Mouse (Mus musculus): ENCODE results near the gene Sec23ip. TPM values are rescaled to one million over a fixed set of nuclear protein-coding genes. Genes with fewer than 3 reads are reported as not detected.

Gene Sec23ip
- total RNA-seq, 1 experiment = 25.3 TPM

GRCm38 (mm10) chr7:128725189-128725588, 19.6 kb upstream of the Sec23ip start:
- Histone ChIP-seq H3K4me3 (ENCODE audit: insufficient read depth in 1 of 2, low read depth in 1 of 2, low read length in 2 of 2, poor library complexity in 1 of 2, severe bottlenecking in 1 of 2) (peak overlapping the region in 1 of 2 experiments; percentile 21; a peak in 1 of 4 replicates), H3K9me3 (ENCODE audit: control insufficient read depth, insufficient read depth, low read depth, low read length) (no peaks in the 10 kb centered on the region), H3K36me3 (ENCODE audit: control insufficient read depth, insufficient read depth, low read length, poor library complexity, severe bottlenecking) (peaks cover 10% of the 10 kb centered on the region), H3K27ac (ENCODE audit: insufficient read depth, low read depth, low read length, poor library complexity, severe bottlenecking) (no peak overlapping the region), H3K9ac (ENCODE audit: insufficient read depth, low read depth, low read length, poor library complexity, severe bottlenecking) (peak overlapping the region; percentile 53; the same call in 1 of the 2 replicates), H3K4me1 (ENCODE audit: control insufficient read depth in 2 of 2, insufficient read depth in 2 of 2, low read length in 2 of 2, poor library complexity in 1 of 2) (peaks cover 10 to 12% of the 10 kb centered on the region in 2 experiments; a peak in 3 of 4 replicates)
- DNase-seq (ENCODE audit: low read depth, low spot score) = no peak
- in situ Hi-C loops (cut with MboI; ENCODE audit: low sequenced_read_pairs in 2 of 2, unreplicated experiment in 2 of 2) = no loop called here
- TF ChIP-seq HCFC1 (IDR thresholded peaks at IDR 0.05; ENCODE audit: borderline replicate concordance, insufficient read depth, low read length) (no peak), MAFK (IDR thresholded peaks at IDR 0.05; ENCODE audit: insufficient read depth, low read depth, low read length) (no peak), ZC3H11A (IDR thresholded peaks at IDR 0.05; ENCODE audit: borderline replicate concordance, low read depth, low read length) (no peak), ZNF384 (IDR thresholded peaks at IDR 0.05; ENCODE audit: low read depth, low read length) (no peak), CHD2 (IDR thresholded peaks at IDR 0.05; ENCODE audit: low read depth, low read length) (no peak)

- peak overlapping the region; percentile 75; the same call in 1 of the 2 replicates for H3K27ac ChIP-seq (ENCODE audit: insufficient read depth, low read depth, low read length, poor library complexity, severe bottlenecking)
- no peak for TF ChIP-seq CHD2 (IDR thresholded peaks at IDR 0.05; ENCODE audit: low read depth, low read length)
- no peak for TF ChIP-seq HCFC1 (IDR thresholded peaks at IDR 0.05; ENCODE audit: borderline replicate concordance, insufficient read depth, low read length)
- TF ChIP-seq ZNF384 (IDR thresholded peaks at IDR 0.05; ENCODE audit: low read depth, low read length) = no peak
- TF ChIP-seq ZC3H11A (IDR thresholded peaks at IDR 0.05; ENCODE audit: borderline replicate concordance, low read depth, low read length) = no peak
- TF ChIP-seq MAFK (IDR thresholded peaks at IDR 0.05; ENCODE audit: insufficient read depth, low read depth, low read length) = no peak
- in situ Hi-C loops (cut with MboI; ENCODE audit: low sequenced_read_pairs in 2 of 2, unreplicated experiment in 2 of 2) = no loop called here
These were observed 17.7 kb upstream of the Sec23ip start for GRCm38 (mm10) chr7:128726999-128727398.

GRCm38 (mm10) chr7:128727701-128728100, 17.0 kb upstream of the Sec23ip start:
- no peak overlapping the region for H3K9ac ChIP-seq (ENCODE audit: insufficient read depth, low read depth, low read length, poor library complexity, severe bottlenecking)
- H3K4me3 ChIP-seq (ENCODE audit: insufficient read depth in 1 of 2, low read depth in 1 of 2, low read length in 2 of 2, poor library complexity in 1 of 2, severe bottlenecking in 1 of 2) = peak overlapping the region; percentile 22; a peak in 2 of 4 replicates
- in situ Hi-C loops (cut with MboI; ENCODE audit: low sequenced_read_pairs in 2 of 2, unreplicated experiment in 2 of 2) = no loop called here
- no peaks in the 10 kb centered on the region for H3K9me3 ChIP-seq (ENCODE audit: control insufficient read depth, insufficient read depth, low read depth, low read length)
- peak overlapping the region; percentile 75; the same call in 1 of the 2 replicates for H3K27ac ChIP-seq (ENCODE audit: insufficient read depth, low read depth, low read length, poor library complexity, severe bottlenecking)
- no peak for TF ChIP-seq ZC3H11A (IDR thresholded peaks at IDR 0.05; ENCODE audit: borderline replicate concordance, low read depth, low read length)
- no peak for TF ChIP-seq CHD2 (IDR thresholded peaks at IDR 0.05; ENCODE audit: low read depth, low read length)
- no peak for TF ChIP-seq MAFK (IDR thresholded peaks at IDR 0.05; ENCODE audit: insufficient read depth, low read depth, low read length)
- no peak for TF ChIP-seq HCFC1 (IDR thresholded peaks at IDR 0.05; ENCODE audit: borderline replicate concordance, insufficient read depth, low read length)
- no peak for TF ChIP-seq ZNF384 (IDR thresholded peaks at IDR 0.05; ENCODE audit: low read depth, low read length)
- peaks cover 7% of the 10 kb centered on the region for H3K36me3 ChIP-seq (ENCODE audit: control insufficient read depth, insufficient read depth, low read length, poor library complexity, severe bottlenecking)
- no peak for DNase-seq (ENCODE audit: low read depth, low spot score)
- peaks cover 10 to 17% of the 10 kb centered on the region in 2 experiments; a peak in 3 of 4 replicates for H3K4me1 ChIP-seq (ENCODE audit: control insufficient read depth in 2 of 2, insufficient read depth in 2 of 2, low read length in 2 of 2, poor library complexity in 1 of 2)

More at GRCm38 (mm10) chr7:128726999-128727398, 17.7 kb upstream of the Sec23ip start:
- peak overlapping the region; percentile 24 to 48; a peak in 3 of 4 replicates for H3K4me3 ChIP-seq (ENCODE audit: insufficient read depth in 1 of 2, low read depth in 1 of 2, low read length in 2 of 2, poor library complexity in 1 of 2, severe bottlenecking in 1 of 2)
- H3K9me3 ChIP-seq (ENCODE audit: control insufficient read depth, insufficient read depth, low read depth, low read length) = no peaks in the 10 kb centered on the region
- DNase-seq (ENCODE audit: low read depth, low spot score) = peak; percentile 52
- peaks cover 7% of the 10 kb centered on the region for H3K36me3 ChIP-seq (ENCODE audit: control insufficient read depth, insufficient read depth, low read length, poor library complexity, severe bottlenecking)
- peaks cover 10 to 17% of the 10 kb centered on the region in 2 experiments; a peak in 3 of 4 replicates for H3K4me1 ChIP-seq (ENCODE audit: control insufficient read depth in 2 of 2, insufficient read depth in 2 of 2, low read length in 2 of 2, poor library complexity in 1 of 2)
- peak overlapping the region; percentile 7; the same call in 1 of the 2 replicates for H3K9ac ChIP-seq (ENCODE audit: insufficient read depth, low read depth, low read length, poor library complexity, severe bottlenecking)

GRCm38 (mm10) chr7:128728738-128729137, 16.0 kb upstream of the Sec23ip start:
- TF ChIP-seq MAFK (IDR thresholded peaks at IDR 0.05; ENCODE audit: insufficient read depth, low read depth, low read length) = no peak
- TF ChIP-seq ZC3H11A (IDR thresholded peaks at IDR 0.05; ENCODE audit: borderline replicate concordance, low read depth, low read length) = no peak
- TF ChIP-seq HCFC1 (IDR thresholded peaks at IDR 0.05; ENCODE audit: borderline replicate concordance, insufficient read depth, low read length) = no peak
- no peak for TF ChIP-seq ZNF384 (IDR thresholded peaks at IDR 0.05; ENCODE audit: low read depth, low read length)
- TF ChIP-seq CHD2 (IDR thresholded peaks at IDR 0.05; ENCODE audit: low read depth, low read length) = no peak
- H3K9ac ChIP-seq (ENCODE audit: insufficient read depth, low read depth, low read length, poor library complexity, severe bottlenecking) = peak overlapping the region; percentile 23; the same call in 1 of the 2 replicates
- H3K27ac ChIP-seq (ENCODE audit: insufficient read depth, low read depth, low read length, poor library complexity, severe bottlenecking) = no peak overlapping the region; the same call in 1 of the 2 replicates
- peaks cover 3% of the 10 kb centered on the region for H3K36me3 ChIP-seq (ENCODE audit: control insufficient read depth, insufficient read depth, low read length, poor library complexity, severe bottlenecking)
- in situ Hi-C loops (cut with MboI; ENCODE audit: low sequenced_read_pairs in 2 of 2, unreplicated experiment in 2 of 2) = no loop called here
- H3K9me3 ChIP-seq (ENCODE audit: control insufficient read depth, insufficient read depth, low read depth, low read length) = no peaks in the 10 kb centered on the region
- H3K4me1 ChIP-seq (ENCODE audit: control insufficient read depth in 2 of 2, insufficient read depth in 2 of 2, low read length in 2 of 2, poor library complexity in 1 of 2) = peaks cover 10 to 17% of the 10 kb centered on the region in 2 experiments; a peak in 3 of 4 replicates
- peak overlapping the region in 1 of 2 experiments; percentile 3; a peak in 1 of 4 replicates for H3K4me3 ChIP-seq (ENCODE audit: insufficient read depth in 1 of 2, low read depth in 1 of 2, low read length in 2 of 2, poor library complexity in 1 of 2, severe bottlenecking in 1 of 2)
- DNase-seq (ENCODE audit: low read depth, low spot score) = no peak

All from ES-E14 (cell line).